Mouse (Mus musculus) embryonic fibroblast, embryonic 13.5 days (primary cell): ENCODE measurements at regions not wholly inside any gene's neighbourhood (a gene's known extent, or its start where the extent isn't known, plus 50 kb on each side); places are given as distances from the start of the nearest gene placed in this dataset.

Source experiments
- CTCF ChIP-seq: IDR thresholded peaks from 2 replicates; pipeline ENCODE4 v1.5.1; 2011; ENCODE audit warnings: mild to moderate bottlenecking, control low read depth, low read length, moderate library complexity, borderline replicate concordance; ENCODE audit not compliant: insufficient read depth
- POLR2A ChIP-seq: IDR thresholded peaks from 2 replicates; pipeline ENCODE4 v1.6.1; 2011; ENCODE audit warnings: low read depth, mild to moderate bottlenecking, control low read depth, low read length, moderate library complexity

DNA sequence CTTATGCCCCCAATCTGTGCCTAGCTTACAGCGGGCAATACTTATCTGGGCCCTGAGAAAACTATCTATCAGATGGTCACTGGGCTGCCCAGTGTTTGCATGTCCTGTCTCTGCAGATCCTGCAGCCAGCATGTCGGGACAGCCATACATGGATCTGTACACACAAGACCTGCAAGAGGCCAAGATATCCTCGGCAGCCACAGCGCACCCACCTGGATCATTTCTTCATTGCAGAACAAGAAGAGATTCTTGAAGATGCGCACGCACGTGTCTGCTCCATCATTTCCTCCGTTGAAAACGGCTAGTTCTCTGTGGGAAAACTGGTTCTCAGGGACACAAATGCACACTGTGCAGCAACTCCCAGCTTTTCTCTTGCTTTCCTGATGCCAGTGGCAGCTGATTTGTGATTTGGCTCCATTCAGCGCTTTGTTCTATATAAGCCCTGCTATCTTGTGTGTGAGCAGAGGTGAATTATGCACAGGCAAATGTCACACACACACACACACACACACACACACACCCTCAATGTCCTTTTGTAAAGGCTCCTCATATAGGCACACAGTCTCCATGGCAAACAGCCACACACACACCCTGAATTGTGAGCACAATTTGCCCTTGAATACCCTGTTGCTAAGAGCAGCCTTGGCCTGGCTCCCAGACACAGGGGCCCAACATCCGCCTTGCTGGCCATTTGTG is 85.5 kb downstream of the Amer3 start:
- TF ChIP-seq POLR2A (no peak), CTCF (no peak)
